Mouse (Mus musculus): ENCODE results near the gene Cnot1.

- TF ChIP-seq CTCF (IDR thresholded peaks at IDR 0.05; ENCODE audit: low read depth) (peak; percentile 34), EP300 (IDR thresholded peaks at IDR 0.05; ENCODE audit: low read depth) (no peak)
These were observed 68.7 kb downstream of the Cnot1 start for GRCm38 (mm10) chr8:95738596-95738995.
